Mouse (Mus musculus) olfactory bulb, adult 2 months (tissue): ENCODE measurements at regions not wholly inside any gene's neighbourhood (a gene's known extent, or its start where the extent isn't known, plus 50 kb on each side); places are given as distances from the start of the nearest gene placed in this dataset.
A peak's percentile ranks its signal among the peaks of the same experiment; 100 is the strongest.
"Not testable (repeated sequence)": the region's sequence is repeated elsewhere in the genome, so short reads cannot be mapped to it uniquely, and the experiment has no call there.

Experiments
- H3K27ac ChIP-seq: fragments of 200-500 bp; 2 replicates; pipeline ENCODE4 v1.5.1; 2012; ENCODE audit warnings: low read depth, low read length; ENCODE audit not compliant: insufficient read depth
- H3K4me1 ChIP-seq: fragments of 200-500 bp; 2 replicates; pipeline ENCODE4 v1.6.1; 2012; ENCODE audit warnings: low read length; ENCODE audit not compliant: control insufficient read depth, insufficient read depth
- H3K4me3 ChIP-seq: fragments of 200-500 bp; 2 replicates; pipeline ENCODE4 v1.5.1; 2012; ENCODE audit warnings: mild to moderate bottlenecking, low read depth, low read length, moderate library complexity; ENCODE audit not compliant: insufficient read depth
- CTCF ChIP-seq: fragments of 200-500 bp; IDR thresholded peaks from 2 replicates; pipeline ENCODE4 v1.5.1; 2012; ENCODE audit warnings: low read depth, mild to moderate bottlenecking, low read length, moderate library complexity; ENCODE audit not compliant: insufficient read depth
- POLR2A ChIP-seq: fragments of 200-500 bp; IDR thresholded peaks from 2 replicates; pipeline ENCODE4 v1.6.1; 2012; ENCODE audit warnings: mild to moderate bottlenecking, low read depth, low read length, moderate library complexity; ENCODE audit not compliant: insufficient read depth
- WGBS: fragments of 180-500 bp; shearing (Covaris S2); methylation state at CpG from one replicate; pipeline ENCODE4 v1.1.7; 2018; 5-methylcytosine and 5-hydroxymethylcytosine counted together

- peak overlapping the region; percentile 61; the same call in 1 of the 2 replicates for H3K27ac ChIP-seq
- H3K4me1 ChIP-seq: 0 out of 2 replicates have a peak, but pooled peaks cover 2% of the 10 kb centered on the region
- no peak overlapping the region for H3K4me3 ChIP-seq
- 23% methylated on average over 11 of the region's 11 CpGs for WGBS
- TF ChIP-seq POLR2A (no peak), CTCF (no peak)
These were observed 253.7 kb downstream of the Pten start for GRCm38 (mm10) chr19:33010886-33011446.

GRCm38 (mm10) chr19:33014879-33015278, 257.6 kb downstream of the Pten start:
- WGBS: 89% methylated on average over 9 of the region's 9 CpGs
- H3K27ac ChIP-seq, H3K4me1 ChIP-seq, H3K4me3 ChIP-seq: not testable (repeated sequence)

DNA sequence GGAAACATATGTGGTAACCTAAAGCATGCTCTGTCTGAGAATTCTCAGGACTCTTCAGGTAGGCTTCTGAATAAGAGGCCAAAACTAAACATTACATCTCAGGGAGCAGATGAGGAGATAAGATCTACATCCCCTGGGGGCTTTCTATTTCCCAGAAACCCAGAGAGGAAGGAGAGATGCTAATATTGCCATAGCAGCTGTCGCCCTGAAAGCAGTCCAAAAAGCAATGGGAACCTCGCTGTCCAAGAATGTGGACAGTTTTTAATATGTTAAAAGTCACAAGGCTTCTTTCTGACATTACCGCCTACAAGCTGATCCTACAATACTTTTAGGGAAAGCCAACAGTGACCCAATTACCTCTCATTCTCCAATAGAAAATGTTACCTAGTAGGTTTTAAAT, 263.9 kb downstream of the Pten start:
- WGBS: 85% methylated on average over 3 of the region's 3 CpGs
- no peak for TF ChIP-seq CTCF
- no peak for TF ChIP-seq POLR2A
- Histone ChIP-seq H3K4me1 (no peaks in the 10 kb centered on the region), H3K27ac (no peak overlapping the region), H3K4me3 (no peak overlapping the region)

DNA sequence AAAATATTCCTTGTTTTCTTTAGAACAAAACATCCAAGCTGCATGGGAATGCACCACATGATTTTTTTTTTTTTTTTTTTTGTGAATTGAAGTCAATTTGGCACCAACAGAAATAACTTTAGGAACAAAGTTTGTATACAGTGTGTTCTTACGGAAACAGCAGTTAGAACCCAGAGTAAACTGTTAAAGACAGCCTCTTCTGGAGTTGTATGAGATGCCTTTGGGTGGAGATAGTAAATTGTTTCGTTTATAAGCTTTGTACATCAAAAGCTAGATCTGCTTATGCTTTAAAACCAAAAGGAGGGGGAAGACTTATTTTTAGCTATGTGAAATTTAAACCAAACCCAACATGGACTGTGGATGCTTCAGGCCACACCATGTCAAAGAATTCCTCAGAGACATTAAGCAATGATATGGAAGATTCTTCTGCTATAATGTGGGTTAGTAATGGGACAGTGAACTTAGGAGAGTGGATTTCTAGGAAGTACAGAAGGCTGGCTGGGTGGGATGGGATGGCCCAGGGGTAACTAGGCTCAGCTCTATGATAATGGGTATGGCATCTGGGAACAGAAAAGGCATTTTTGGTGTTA, 265.6 kb downstream of the Pten start:
- Histone ChIP-seq H3K4me1 (no peaks in the 10 kb centered on the region), H3K27ac (no peak overlapping the region), H3K4me3 (no peak overlapping the region)
- TF ChIP-seq CTCF (no peak), POLR2A (no peak)
- WGBS: 88% methylated on average over 2 of the region's 2 CpGs

DNA sequence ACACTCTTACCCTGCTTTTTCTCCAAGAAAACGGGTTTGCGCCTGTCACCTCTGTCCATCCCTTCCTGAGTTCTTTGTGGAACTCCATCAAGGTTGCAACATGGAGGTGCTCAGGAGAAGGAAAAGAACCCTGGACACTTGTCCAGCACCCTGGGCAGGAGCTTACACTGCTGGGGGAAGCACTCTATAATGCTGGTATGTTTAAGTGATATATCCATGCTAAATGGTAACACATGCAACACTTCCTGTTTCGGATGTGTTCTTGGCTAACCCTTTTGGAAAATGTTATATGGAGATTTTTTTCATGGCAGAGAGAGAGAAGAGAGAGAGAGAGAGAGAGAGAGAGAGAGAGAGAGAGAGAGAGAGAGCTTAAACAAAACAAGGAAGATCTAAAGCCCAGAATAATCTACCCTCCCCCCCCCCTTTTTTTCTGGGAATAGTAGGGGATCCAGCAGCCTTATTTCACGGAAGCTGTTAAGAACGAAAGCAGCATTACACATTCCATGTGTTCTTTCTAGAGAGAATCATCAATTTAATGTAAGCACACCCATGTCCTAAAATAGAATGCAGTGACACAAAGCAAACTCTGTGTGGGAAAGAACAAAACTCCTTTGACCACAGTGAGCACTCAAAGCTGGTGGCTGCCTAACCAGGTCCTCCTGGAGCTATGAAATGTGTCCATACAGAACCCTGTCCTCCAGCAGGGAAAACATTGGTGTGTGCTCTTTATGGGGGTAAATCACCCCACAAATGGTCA, 272.6 kb downstream of the Pten start:
- H3K4me1 ChIP-seq: peaks cover 4% of the 10 kb centered on the region; the same call in 1 of the 2 replicates
- no peak overlapping the region for H3K4me3 ChIP-seq
- TF ChIP-seq CTCF: no peak
- TF ChIP-seq POLR2A: no peak
- WGBS: 58% methylated on average over 5 of the region's 5 CpGs
- H3K27ac ChIP-seq: peak overlapping the region; percentile 58

DNA sequence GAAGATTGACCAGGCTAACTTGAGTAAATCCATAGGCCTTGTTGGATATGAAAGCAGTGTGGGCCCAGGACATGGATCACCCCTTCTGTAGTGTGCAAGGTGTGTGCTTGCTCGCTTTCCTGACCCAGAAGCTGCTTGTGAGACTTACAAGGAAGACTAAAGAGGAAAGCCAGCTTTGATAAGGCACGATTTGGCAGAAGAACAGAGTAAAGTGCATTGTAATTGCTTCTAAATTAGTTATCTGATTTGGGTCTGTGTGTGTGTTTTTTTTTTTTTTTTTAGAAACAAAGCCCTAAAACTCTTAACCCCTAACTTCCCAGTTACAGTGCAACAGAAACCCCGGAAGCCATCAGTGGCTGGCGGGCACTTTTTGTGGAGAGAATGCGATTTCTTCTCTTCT, 283.2 kb downstream of the Pten start:
- TF ChIP-seq POLR2A (no peak), CTCF (no peak)
- Histone ChIP-seq H3K27ac (peak overlapping the region; percentile 66; the same call in 1 of the 2 replicates), H3K4me1 (peaks cover 18% of the 10 kb centered on the region), H3K4me3 (no peak overlapping the region)
- WGBS: 58% methylated on average over 5 of the region's 5 CpGs

DNA sequence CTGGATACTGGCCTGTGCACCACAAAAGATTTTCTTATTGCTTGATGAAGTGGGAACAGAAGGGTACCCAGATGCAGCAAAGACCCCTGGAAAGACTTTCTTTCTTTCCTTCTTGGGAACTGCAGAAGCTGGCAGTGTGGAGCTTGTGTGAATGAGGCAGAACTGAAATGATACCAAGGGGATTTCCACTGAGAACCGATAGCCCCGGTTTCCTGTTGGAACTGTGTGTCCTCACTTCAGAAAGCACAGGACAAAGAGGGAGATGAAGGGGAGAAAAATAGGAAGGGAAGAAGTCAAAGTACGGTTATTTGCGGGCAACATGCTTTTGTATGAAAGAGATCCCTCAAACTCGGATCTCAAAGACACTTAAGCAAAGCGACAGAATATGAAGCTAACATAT, 283.7 kb downstream of the Pten start:
- no peak for TF ChIP-seq CTCF
- TF ChIP-seq POLR2A: no peak
- WGBS: 56% methylated on average over 6 of the region's 6 CpGs
- Histone ChIP-seq H3K4me1 (peaks cover 14% of the 10 kb centered on the region), H3K27ac (peak overlapping the region; percentile 66; the same call in 1 of the 2 replicates), H3K4me3 (no peak overlapping the region)

- Histone ChIP-seq H3K27ac (no peak overlapping the region; the same call in 1 of the 2 replicates), H3K4me1 (peaks cover 9% of the 10 kb centered on the region), H3K4me3 (no peak overlapping the region)
- 91% methylated on average over 2 of the region's 2 CpGs for WGBS
- TF ChIP-seq POLR2A: no peak
- no peak for TF ChIP-seq CTCF
These were observed 285.5 kb downstream of the Pten start for GRCm38 (mm10) chr19:33042760-33043159.

GRCm38 (mm10) chr19:33043696-33044095, 286.4 kb downstream of the Pten start:
- Histone ChIP-seq H3K4me3 (no peak overlapping the region), H3K27ac (peak overlapping the region; percentile 92), H3K4me1 (peaks cover 9% of the 10 kb centered on the region)
- TF ChIP-seq POLR2A: no peak
- 46% methylated on average over 3 of the region's 3 CpGs for WGBS
